Mouse (Mus musculus) liver, postnatal 0 days (tissue): ENCODE results near the gene Elmo1.

Experiments
- CTCF ChIP-seq: sonication (generic); IDR thresholded peaks from 2 replicates; pipeline ENCODE4 v1.5.1; 2016; ENCODE audit warnings: antibody characterized with exemption, low read depth
- EP300 ChIP-seq: IDR thresholded peaks from 2 replicates; pipeline ENCODE4 v1.6.1; 2016; ENCODE audit warnings: antibody characterized with exemption, low read depth, mild to moderate bottlenecking

DNA sequence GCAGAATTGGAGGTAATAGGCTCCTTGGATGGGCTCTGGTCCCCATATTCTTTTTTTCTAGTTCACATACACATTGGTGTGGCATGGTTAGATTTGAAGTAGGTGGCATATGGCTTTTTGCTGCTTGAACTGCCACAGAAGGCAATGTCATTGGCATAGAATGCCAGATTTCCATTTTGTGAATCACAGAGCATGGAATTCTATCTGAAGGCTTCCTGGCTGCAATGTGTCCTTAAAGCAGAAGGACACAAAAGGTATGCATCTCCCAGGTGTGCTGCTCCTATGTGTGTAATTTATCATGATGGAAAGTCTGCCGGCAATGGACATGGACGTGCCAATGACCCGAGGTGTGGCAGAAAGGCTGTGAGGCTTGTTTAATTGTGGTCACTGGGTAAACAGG is 371.2 kb downstream of the Elmo1 start:
- no peak for TF ChIP-seq CTCF
- no peak for TF ChIP-seq EP300
